Mouse (Mus musculus): Measurements from ENCODE around the gene Iqcm. TPM values are rescaled to one million over a fixed set of nuclear protein-coding genes. Genes with fewer than 3 reads are reported as not detected.

The Iqcm gene
- polyA plus RNA-seq, 1 experiment from 2014 or later, result 0.08 TPM

DNA sequence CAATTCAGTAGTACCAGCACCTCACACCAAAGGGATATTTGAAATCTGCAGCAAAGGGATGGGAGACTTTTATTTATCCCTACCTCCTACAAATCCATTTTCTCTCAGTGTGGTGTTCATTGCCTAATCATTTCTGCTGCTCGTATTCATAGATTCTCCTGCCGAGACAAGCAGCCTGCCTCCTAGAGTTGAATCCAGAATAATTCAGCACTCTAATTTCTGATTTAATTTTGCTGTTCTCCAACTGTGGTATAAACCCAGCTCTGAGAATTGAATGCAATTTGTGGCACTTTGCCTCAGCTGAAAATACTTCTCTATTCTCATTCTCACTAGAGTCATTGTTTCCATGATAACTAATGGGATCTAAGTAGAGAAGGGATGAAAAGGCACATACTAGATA is 386.8 kb downstream of the Iqcm start:
- TF ChIP-seq EP300 (IDR thresholded peaks at IDR 0.05), result no peak
- TF ChIP-seq CTCF (IDR thresholded peaks at IDR 0.05), result no peak
- Histone ChIP-seq H3K4me3 (ENCODE audit: low read depth, low read length) (no peak overlapping the region), H3K27me3 (replicated peaks; ENCODE audit: insufficient read depth, low read length) (no peaks in the 10 kb centered on the region), H3K4me1 (ENCODE audit: insufficient read depth, low read depth, low read length) (no peaks in the 10 kb centered on the region), H3K36me3 (ENCODE audit: insufficient read depth, low read length) (no peaks in the 10 kb centered on the region), H3K9ac (replicated peaks; ENCODE audit: low read depth) (no peak overlapping the region), H3K27ac (ENCODE audit: low read length) (no peak overlapping the region), H3K4me2 (replicated peaks; ENCODE audit: low read depth, low read length) (no peak overlapping the region), H3K9me3 (ENCODE audit: low read length) (no peaks in the 10 kb centered on the region)
- ATAC-seq (no peak), DNase-seq (ENCODE audit: low spot score) (no peak)
- WGBS, result 87% methylated on average over 2 of the region's 2 CpGs

GRCm38 (mm10) chr8:75917603-75918344 is 469.3 kb downstream of the Iqcm start:
- no peak overlapping the region for H3K4me2 ChIP-seq (replicated peaks; ENCODE audit: low read depth, low read length)
- H3K27me3 ChIP-seq (replicated peaks; ENCODE audit: insufficient read depth, low read length), result no peaks in the 10 kb centered on the region
- no peaks in the 10 kb centered on the region for H3K36me3 ChIP-seq (ENCODE audit: insufficient read depth, low read length)
- no peak for DNase-seq (ENCODE audit: low spot score)
- no peak for ATAC-seq
- 70% methylated on average over 15 of the region's 15 CpGs for WGBS
- no peaks in the 10 kb centered on the region for H3K9me3 ChIP-seq (ENCODE audit: low read length)
- H3K27ac ChIP-seq (ENCODE audit: low read length), result no peak overlapping the region
- TF ChIP-seq EP300 (IDR thresholded peaks at IDR 0.05) (no peak), CTCF (IDR thresholded peaks at IDR 0.05) (no peak)
- H3K4me1 ChIP-seq (ENCODE audit: insufficient read depth, low read depth, low read length), result no peaks in the 10 kb centered on the region
- no peak overlapping the region for H3K4me3 ChIP-seq (ENCODE audit: low read depth, low read length)
- H3K9ac ChIP-seq (replicated peaks; ENCODE audit: low read depth), result no peak overlapping the region

- ATAC-seq (no peak), DNase-seq (ENCODE audit: low spot score) (no peak)
- no peaks in the 10 kb centered on the region for H3K27me3 ChIP-seq (replicated peaks; ENCODE audit: insufficient read depth, low read length)
- no peak for TF ChIP-seq CTCF (IDR thresholded peaks at IDR 0.05)
- no peak for TF ChIP-seq EP300 (IDR thresholded peaks at IDR 0.05)
- H3K9ac ChIP-seq (replicated peaks; ENCODE audit: low read depth), result no peak overlapping the region
- no peaks in the 10 kb centered on the region for H3K4me1 ChIP-seq (ENCODE audit: insufficient read depth, low read depth, low read length)
- 63% methylated on average over 1 of the region's 1 CpGs for WGBS
- no peaks in the 10 kb centered on the region for H3K36me3 ChIP-seq (ENCODE audit: insufficient read depth, low read length)
- no peaks in the 10 kb centered on the region for H3K9me3 ChIP-seq (ENCODE audit: low read length)
- no peak overlapping the region for H3K4me3 ChIP-seq (ENCODE audit: low read depth, low read length)
- H3K27ac ChIP-seq (ENCODE audit: low read length), result no peak overlapping the region
- no peak overlapping the region for H3K4me2 ChIP-seq (replicated peaks; ENCODE audit: low read depth, low read length)
Measured at GRCm38 (mm10) chr8:75949166-75949565, 500.7 kb downstream of the Iqcm start.

DNA sequence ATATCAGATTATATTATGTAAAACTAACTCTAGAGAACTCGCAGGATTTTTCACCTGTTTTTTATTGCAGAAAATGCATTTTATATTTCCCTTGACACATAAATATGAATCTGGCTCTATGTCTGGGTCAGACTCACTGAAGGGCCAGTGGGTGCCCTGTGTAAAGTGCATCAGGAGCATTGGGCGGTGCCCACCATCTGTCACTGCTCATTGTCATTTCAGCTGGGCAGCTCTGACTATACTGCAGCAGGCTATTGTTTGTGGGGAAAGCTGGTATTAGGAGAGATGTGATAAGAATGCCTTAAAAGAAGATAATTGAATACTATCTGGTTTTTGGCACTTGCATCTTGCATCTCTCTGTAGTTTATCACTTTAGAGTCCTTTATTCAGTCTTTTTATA is 507.5 kb downstream of the Iqcm start:
- H3K27me3 ChIP-seq (replicated peaks; ENCODE audit: insufficient read depth, low read length), result no peaks in the 10 kb centered on the region
- H3K4me2 ChIP-seq (replicated peaks; ENCODE audit: low read depth, low read length), result no peak overlapping the region
- H3K9ac ChIP-seq (replicated peaks; ENCODE audit: low read depth), result no peak overlapping the region
- no peak overlapping the region for H3K27ac ChIP-seq (ENCODE audit: low read length)
- no peak for TF ChIP-seq EP300 (IDR thresholded peaks at IDR 0.05)
- no peak for TF ChIP-seq CTCF (IDR thresholded peaks at IDR 0.05)
- no peaks in the 10 kb centered on the region for H3K9me3 ChIP-seq (ENCODE audit: low read length)
- ATAC-seq (no peak), DNase-seq (ENCODE audit: low spot score) (no peak)
- WGBS, result 86% methylated on average over 2 of the region's 2 CpGs
- no peak overlapping the region for H3K4me3 ChIP-seq (ENCODE audit: low read depth, low read length)
- no peaks in the 10 kb centered on the region for H3K36me3 ChIP-seq (ENCODE audit: insufficient read depth, low read length)
- no peaks in the 10 kb centered on the region for H3K4me1 ChIP-seq (ENCODE audit: insufficient read depth, low read depth, low read length)

DNA sequence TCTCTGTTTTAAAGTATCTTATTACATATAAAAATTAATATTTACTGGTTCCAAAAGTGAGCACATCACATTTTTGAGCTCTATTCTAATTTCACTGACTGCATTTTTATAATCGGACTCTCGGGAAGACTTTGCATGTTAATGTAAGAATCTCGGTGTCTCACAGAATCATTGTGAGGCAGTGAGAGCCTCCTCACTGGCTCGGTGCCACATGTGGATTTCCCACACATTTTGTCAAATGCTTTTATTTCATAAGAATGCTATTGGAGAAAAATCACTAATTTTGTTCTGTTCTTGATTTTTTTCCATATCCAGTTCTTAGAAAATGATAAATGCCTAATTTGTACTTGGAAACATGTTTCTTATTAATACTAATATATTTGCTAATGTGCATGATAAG is 570.0 kb downstream of the Iqcm start:
- no peak overlapping the region for H3K27ac ChIP-seq (ENCODE audit: low read length)
- no peak for TF ChIP-seq EP300 (IDR thresholded peaks at IDR 0.05)
- no peak for TF ChIP-seq CTCF (IDR thresholded peaks at IDR 0.05)
- no peak overlapping the region for H3K4me2 ChIP-seq (replicated peaks; ENCODE audit: low read depth, low read length)
- no peak for DNase-seq (ENCODE audit: low spot score)
- WGBS, result 73% methylated on average over 4 of the region's 4 CpGs
- no peak overlapping the region for H3K4me3 ChIP-seq (ENCODE audit: low read depth, low read length)
- H3K4me1 ChIP-seq (ENCODE audit: insufficient read depth, low read depth, low read length), result no peaks in the 10 kb centered on the region
- no peak for ATAC-seq
- H3K9me3 ChIP-seq (ENCODE audit: low read length), result no peaks in the 10 kb centered on the region
- H3K36me3 ChIP-seq (ENCODE audit: insufficient read depth, low read length), result no peaks in the 10 kb centered on the region
- no peaks in the 10 kb centered on the region for H3K27me3 ChIP-seq (replicated peaks; ENCODE audit: insufficient read depth, low read length)
- H3K9ac ChIP-seq (replicated peaks; ENCODE audit: low read depth), result no peak overlapping the region

Other genes starting within 250 kb of the Iqcm start
- 1.1 and 1.4 TPM in 2 replicates for gene Rasd2, start 234.8 kb upstream of the Iqcm start, polyA plus RNA-seq (2015; fragmentation: Nextera tagmentation; extraction: Ambion mirVana)
- gene Gm10358, start 42.1 kb upstream of the Iqcm start, polyA plus RNA-seq (2015; fragmentation: Nextera tagmentation; extraction: Ambion mirVana), result not detected in 2 replicates

Measured in lung, postnatal 0 days (tissue).